Mouse (Mus musculus) kidney, embryonic 16.5 days (tissue): ENCODE data around the gene Rfx7. TPM values are rescaled to one million over a fixed set of nuclear protein-coding genes. Genes with fewer than 3 reads are reported as not detected.

Source experiments
- ATAC-seq: fragments of 200-750 bp; cut with Nextera tagmentation; 2 replicates; pipeline ENCODE4 v1.8.0; 2017; ENCODE audit warnings: moderate TSS enrichment; ENCODE audit not compliant: low FRiP score, low TSS enrichment
- H3K27ac ChIP-seq: fragments of 300-500 bp; sonication (generic); 2 replicates; pipeline ENCODE4 v1.5.1; 2014; ENCODE audit warnings: low read length
- H3K27me3 ChIP-seq: fragments of 300-500 bp; sonication (generic); 2 replicates; pipeline ENCODE4 v1.6.1; 2014; ENCODE audit warnings: low read length, control low read depth, mixed read lengths; ENCODE audit not compliant: insufficient read depth
- H3K36me3 ChIP-seq: fragments of 300-500 bp; sonication (generic); 2 replicates; pipeline ENCODE4 v1.6.1; 2014; ENCODE audit warnings: low read length, control low read depth, mixed read lengths; ENCODE audit not compliant: insufficient read depth
- H3K4me1 ChIP-seq: fragments of 300-500 bp; sonication (generic); 2 replicates; pipeline ENCODE4 v1.6.1; 2014; ENCODE audit warnings: low read length, control low read depth, mixed read lengths; ENCODE audit not compliant: insufficient read depth
- H3K4me2 ChIP-seq: fragments of 300-500 bp; sonication (generic); replicated peaks from 2 replicates; pipeline ENCODE4 v1.6.1; 2014; ENCODE audit warnings: low read depth, low read length
- H3K4me3 ChIP-seq: fragments of 300-500 bp; sonication (generic); 2 replicates; pipeline ENCODE4 v1.5.1; 2014; ENCODE audit warnings: mild to moderate bottlenecking, low read length
- H3K9ac ChIP-seq: fragments of 300-500 bp; sonication (generic); replicated peaks from 2 replicates; pipeline ENCODE4 v1.6.1; 2014; ENCODE audit warnings: low read length
- H3K9me3 ChIP-seq: fragments of 300-500 bp; sonication (generic); 2 replicates; pipeline ENCODE4 v1.6.1; 2016; ENCODE audit warnings: low read length, control low read depth
- WGBS: fragments of 180-500 bp; shearing (Covaris S2); extraction: QIAGEN DNeasy Blood & Tissue Kit; methylation state at CpG from one replicate; pipeline ENCODE4 v1.1.7; 2014; 5-methylcytosine and 5-hydroxymethylcytosine counted together
- polyA plus RNA-seq: library from polyadenylated mRNA; unstranded; fragments of >200 nt; fragmentation: Nextera tagmentation; extraction: Ambion mirVana; gene quantifications from 2 replicates; pipeline ENCODE4 v1.2.1, GENCODE M21; 2015

The Rfx7 gene
- polyA plus RNA-seq, 1 experiment from 2014 or later: 9.8 TPM

DNA sequence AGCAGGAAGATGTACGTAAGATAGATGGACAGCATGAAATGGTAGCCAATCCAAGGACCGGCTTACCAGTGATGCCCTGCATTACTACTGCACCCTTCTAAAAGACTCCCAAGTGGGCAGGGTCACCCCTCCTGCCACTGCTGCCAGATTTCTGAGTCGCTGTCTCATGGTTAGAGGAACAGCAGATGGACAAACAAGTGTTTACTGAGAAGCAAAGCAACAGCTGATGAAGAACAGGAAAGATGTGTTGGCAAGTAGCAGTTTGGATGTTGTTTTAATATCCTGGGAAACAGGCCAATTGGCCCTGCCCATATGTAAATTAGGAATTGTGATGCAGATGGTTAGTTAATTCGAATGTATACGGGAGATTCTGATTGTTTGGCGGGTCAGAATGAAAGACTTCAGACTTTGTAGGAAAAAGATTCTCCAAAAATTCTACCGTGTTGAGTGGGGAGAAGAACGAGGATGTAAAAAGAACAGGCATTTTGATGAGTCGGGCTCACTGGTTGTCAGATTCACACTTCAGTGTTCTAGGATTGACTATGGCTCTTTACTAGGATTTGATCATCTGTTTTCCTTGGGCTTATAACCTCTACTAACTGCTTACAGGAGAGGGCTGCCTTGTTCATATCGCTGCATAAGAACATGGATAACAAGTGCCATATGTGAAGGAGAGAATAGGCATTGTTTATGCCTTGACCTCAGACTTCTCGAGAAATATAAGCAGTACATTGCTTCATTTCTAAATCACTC, 19.6 kb upstream of the Rfx7 start:
- Histone ChIP-seq H3K4me1 (no peaks in the 10 kb centered on the region), H3K9ac (no peak overlapping the region), H3K4me2 (no peak overlapping the region), H3K36me3 (no peaks in the 10 kb centered on the region), H3K27ac (no peak overlapping the region), H3K27me3 (no peaks in the 10 kb centered on the region), H3K9me3 (no peaks in the 10 kb centered on the region), H3K4me3 (no peak overlapping the region)
- WGBS: 68% methylated on average over 11 of the region's 11 CpGs
- no peak for ATAC-seq

DNA sequence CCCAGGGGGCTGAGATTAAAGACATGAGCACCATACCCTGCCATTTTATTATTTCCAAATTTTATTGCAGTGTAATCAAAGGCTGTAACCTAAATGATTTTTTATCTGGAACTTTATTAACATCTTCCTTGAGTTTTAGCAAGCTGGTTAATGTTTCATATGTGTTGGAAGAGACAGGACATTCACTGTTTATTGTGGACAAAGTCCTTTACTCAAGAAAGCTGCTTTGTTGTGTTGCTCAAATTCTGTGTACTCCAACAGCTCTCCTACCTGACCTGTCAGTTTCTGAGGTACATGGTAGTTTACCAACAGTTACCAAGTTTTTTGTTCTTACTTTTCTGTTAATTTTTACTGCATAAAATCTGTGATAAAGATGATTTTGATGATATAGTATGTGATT, 16.7 kb upstream of the Rfx7 start:
- no peak overlapping the region for H3K9ac ChIP-seq

DNA sequence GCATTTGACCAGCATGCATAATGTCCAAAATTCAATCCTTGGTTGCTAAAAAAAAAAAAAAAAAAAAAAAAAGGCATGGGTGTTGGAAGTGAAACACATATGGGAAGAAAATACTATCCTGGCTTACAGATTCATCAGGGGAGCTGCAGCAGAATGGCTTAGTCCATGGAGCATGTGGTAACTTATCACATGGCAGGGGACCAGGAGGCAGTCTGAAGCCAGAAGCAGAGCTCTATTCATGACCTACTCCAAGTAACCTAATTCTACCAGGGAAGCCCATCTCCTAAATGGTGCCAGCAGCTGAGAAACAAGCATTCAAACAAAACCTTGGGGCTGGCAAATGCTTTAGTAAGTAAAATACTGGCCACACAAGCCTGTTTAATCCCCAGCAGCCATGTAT, 12.8 kb upstream of the Rfx7 start:
- Histone ChIP-seq H3K27me3 (no peaks in the 10 kb centered on the region), H3K9ac (no peak overlapping the region), H3K36me3 (no peaks in the 10 kb centered on the region), H3K9me3 (no peaks in the 10 kb centered on the region), H3K27ac (no peak overlapping the region), H3K4me2 (no peak overlapping the region), H3K4me3 (no peak overlapping the region), H3K4me1 (no peaks in the 10 kb centered on the region)
- no peak for ATAC-seq

More for the DNA sequence above, 16.7 kb upstream of the Rfx7 start:
- Histone ChIP-seq H3K27ac (no peak overlapping the region), H3K27me3 (no peaks in the 10 kb centered on the region), H3K36me3 (no peaks in the 10 kb centered on the region), H3K4me2 (no peak overlapping the region), H3K4me1 (no peaks in the 10 kb centered on the region), H3K4me3 (no peak overlapping the region), H3K9me3 (no peaks in the 10 kb centered on the region)
- no peak for ATAC-seq

DNA sequence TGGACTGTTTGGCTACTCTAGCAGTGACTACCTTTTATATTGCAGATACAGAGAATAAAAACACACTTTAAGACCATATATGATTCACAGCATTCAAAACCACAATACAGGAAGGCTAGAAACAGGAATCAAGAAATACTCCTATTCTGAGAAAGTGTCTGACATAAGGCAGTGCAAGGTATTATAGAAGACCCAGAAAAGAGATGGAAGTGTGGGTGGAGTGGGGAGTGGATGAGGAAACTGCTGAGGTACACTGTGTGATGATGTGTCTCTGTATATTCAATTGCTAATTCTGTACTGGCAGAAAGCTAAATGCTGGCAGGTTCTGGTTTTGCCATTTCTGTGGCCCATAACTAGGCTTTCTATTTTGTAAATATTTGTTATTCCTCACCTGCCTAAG, 11.2 kb upstream of the Rfx7 start:
- H3K4me3 ChIP-seq: no peak overlapping the region
- no peak overlapping the region for H3K9ac ChIP-seq
- H3K27me3 ChIP-seq: no peaks in the 10 kb centered on the region
- H3K36me3 ChIP-seq: no peaks in the 10 kb centered on the region
- ATAC-seq: no peak
- no peak overlapping the region for H3K4me2 ChIP-seq
- no peaks in the 10 kb centered on the region for H3K4me1 ChIP-seq
- H3K27ac ChIP-seq: no peak overlapping the region
- H3K9me3 ChIP-seq: no peaks in the 10 kb centered on the region

DNA sequence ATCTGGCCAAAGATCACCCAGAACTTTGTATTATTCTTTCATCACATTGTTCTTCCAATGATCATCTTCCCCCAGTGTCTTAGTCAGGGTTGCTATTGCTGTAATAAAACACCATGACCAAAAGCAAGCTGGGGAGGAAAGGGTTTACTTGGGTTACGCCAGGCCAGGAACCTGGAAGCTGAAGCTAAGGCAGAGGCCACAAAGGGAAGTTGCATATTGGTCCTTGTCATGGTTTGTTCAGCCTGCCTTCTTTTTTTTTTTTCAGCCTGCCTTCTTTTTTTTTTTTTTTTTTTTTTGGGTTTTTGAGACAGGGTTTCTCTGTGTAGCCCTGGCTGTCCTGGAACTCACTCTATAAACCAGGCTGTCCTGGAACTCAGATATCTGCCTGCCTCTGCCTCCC, 5.9 kb upstream of the Rfx7 start:
- no peak for ATAC-seq
- 73% methylated on average over 1 of the region's 1 CpGs for WGBS
- no peaks in the 10 kb centered on the region for H3K27me3 ChIP-seq

DNA sequence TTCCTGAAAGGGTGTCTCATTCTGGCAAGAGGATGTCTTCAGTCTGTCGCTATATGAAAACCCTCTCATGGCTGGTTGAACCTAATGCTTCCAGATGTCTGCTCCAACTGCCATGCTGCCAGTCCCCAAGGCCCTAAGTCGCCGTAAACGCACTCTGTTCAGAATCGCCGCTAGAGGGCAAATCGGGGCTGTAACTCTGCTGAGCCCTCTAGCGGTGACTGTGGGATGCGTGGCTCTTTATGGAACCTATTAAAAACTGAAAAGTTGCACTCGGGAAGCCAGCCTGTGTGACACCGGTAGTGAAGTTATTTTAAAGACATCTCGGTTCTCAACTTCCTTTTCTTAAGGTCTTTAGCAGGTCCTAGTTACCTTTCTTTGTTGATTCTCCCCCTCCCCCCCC, 1.8 kb upstream of the Rfx7 start:
- Histone ChIP-seq H3K9me3 (no peaks in the 10 kb centered on the region), H3K4me1 (peaks cover 12% of the 10 kb centered on the region), H3K9ac (no peak overlapping the region), H3K36me3 (no peaks in the 10 kb centered on the region), H3K27ac (0 out of 2 replicates have a peak overlapping the region, but pooled peaks have one; percentile 99), H3K4me3 (no peak overlapping the region), H3K4me2 (peak overlapping the region; percentile 54), H3K27me3 (no peaks in the 10 kb centered on the region)
- no peak for ATAC-seq
- under 1% methylated on average over 12 of the region's 12 CpGs for WGBS

More for the DNA sequence above, 5.9 kb upstream of the Rfx7 start:
- peaks cover 6% of the 10 kb centered on the region for H3K4me1 ChIP-seq
- H3K4me3 ChIP-seq: no peak overlapping the region
- H3K27ac ChIP-seq: no peak overlapping the region
- no peaks in the 10 kb centered on the region for H3K36me3 ChIP-seq
- H3K4me2 ChIP-seq: no peak overlapping the region
- no peak overlapping the region for H3K9ac ChIP-seq
- no peaks in the 10 kb centered on the region for H3K9me3 ChIP-seq

GRCm38 (mm10) chr9:72530824-72531223, 1.2 kb upstream of the Rfx7 start:
- Histone ChIP-seq H3K4me3 (peak overlapping the region; percentile 98; the same call in 1 of the 2 replicates), H3K27me3 (no peaks in the 10 kb centered on the region), H3K4me2 (peak overlapping the region; percentile 54), H3K9me3 (no peaks in the 10 kb centered on the region), H3K36me3 (no peaks in the 10 kb centered on the region), H3K9ac (peak overlapping the region; percentile 99), H3K27ac (peak overlapping the region; percentile 99), H3K4me1 (peaks cover 12% of the 10 kb centered on the region)
- 28% methylated on average over 4 of the region's 4 CpGs for WGBS
- peak; percentile 20 for ATAC-seq

- peak overlapping the region; percentile 54 for H3K4me2 ChIP-seq
- peak; percentile 91 for ATAC-seq
- H3K9ac ChIP-seq: peak overlapping the region; percentile 99
- no peaks in the 10 kb centered on the region for H3K27me3 ChIP-seq
- H3K9me3 ChIP-seq: no peaks in the 10 kb centered on the region
- 2% methylated on average over 34 of the region's 35 CpGs for WGBS
- H3K27ac ChIP-seq: peak overlapping the region; percentile 99
- H3K4me1 ChIP-seq: peaks cover 12% of the 10 kb centered on the region
- no peaks in the 10 kb centered on the region for H3K36me3 ChIP-seq
- peak overlapping the region; percentile 98 for H3K4me3 ChIP-seq
Measured at GRCm38 (mm10) chr9:72531291-72531995, 597 bp upstream of the Rfx7 start.

DNA sequence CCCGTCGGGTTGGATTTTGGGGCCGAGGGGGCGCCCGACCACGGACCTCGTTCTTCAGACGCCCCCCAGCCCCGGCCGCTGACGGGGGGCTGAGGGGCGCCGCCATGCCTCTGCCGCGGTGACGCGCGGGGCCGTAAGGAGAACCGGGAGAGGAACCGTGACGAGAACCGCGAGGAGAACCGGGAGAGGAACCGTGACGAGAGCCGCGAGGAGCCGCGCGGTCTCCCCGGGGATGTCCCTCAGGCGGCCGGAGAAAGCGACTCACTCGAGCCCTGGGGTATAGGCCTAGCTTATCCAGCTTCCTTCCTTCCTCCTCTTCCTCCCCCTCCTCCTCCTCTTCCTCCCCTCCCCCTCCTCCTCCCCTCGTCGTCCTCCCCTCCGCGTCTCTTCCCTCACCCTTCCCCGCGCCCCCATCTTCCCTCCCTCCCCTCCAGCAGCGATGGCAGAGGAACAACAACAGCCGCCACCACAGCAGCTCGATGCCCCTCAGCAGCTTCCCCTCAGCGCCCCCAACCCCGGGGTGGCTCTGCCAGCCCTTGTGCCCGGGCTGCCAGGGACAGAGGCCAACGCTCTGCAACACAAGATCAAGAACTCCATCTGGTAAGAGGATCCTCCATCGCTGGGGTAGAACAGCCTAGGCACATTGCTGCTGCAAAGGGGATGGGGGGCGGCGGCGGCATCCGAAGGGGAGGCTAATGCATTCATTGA, 495 bp downstream of the Rfx7 start:
- Histone ChIP-seq H3K4me1 (peaks cover 12% of the 10 kb centered on the region), H3K4me3 (peak overlapping the region; percentile 98), H3K36me3 (no peaks in the 10 kb centered on the region), H3K4me2 (peak overlapping the region; percentile 54), H3K9me3 (no peaks in the 10 kb centered on the region), H3K27ac (peak overlapping the region; percentile 99), H3K27me3 (no peaks in the 10 kb centered on the region), H3K9ac (peak overlapping the region; percentile 99)
- 0% methylated on average over 48 of the region's 55 CpGs for WGBS
- peak; percentile 50 for ATAC-seq

- peaks cover 12% of the 10 kb centered on the region for H3K4me1 ChIP-seq
- peak overlapping the region; percentile 99 for H3K9ac ChIP-seq
- ATAC-seq: peak; percentile 12; the same call in 1 of the 2 replicates
- no peaks in the 10 kb centered on the region for H3K36me3 ChIP-seq
- H3K27ac ChIP-seq: peak overlapping the region; percentile 99
- peak overlapping the region; percentile 54 for H3K4me2 ChIP-seq
- no peaks in the 10 kb centered on the region for H3K9me3 ChIP-seq
- WGBS: 0% methylated on average over 2 of the region's 2 CpGs
- H3K27me3 ChIP-seq: no peaks in the 10 kb centered on the region
- peak overlapping the region; percentile 98 for H3K4me3 ChIP-seq
Measured at GRCm38 (mm10) chr9:72533089-72533415, 1.0 kb downstream of the Rfx7 start.
